Mouse (Mus musculus) midbrain, embryonic 16.5 days (tissue): ENCODE measurements around the gene Kcna7. TPM values are rescaled to one million over a fixed set of nuclear protein-coding genes. Genes with fewer than 3 reads are reported as not detected.

ENCODE experiments used
- ATAC-seq: fragments of 200-750 bp; cut with Nextera tagmentation; 2 replicates; pipeline ENCODE4 v1.8.0; 2017; ENCODE audit warnings: moderate TSS enrichment
- H3K27ac ChIP-seq: fragments of 300-500 bp; sonication (generic); 2 replicates; pipeline ENCODE4 v1.5.1; 2014; ENCODE audit warnings: mild to moderate bottlenecking, low read length, mixed read lengths
- H3K27me3 ChIP-seq: fragments of 300-500 bp; sonication (generic); 2 replicates; pipeline ENCODE4 v1.6.1; 2014; ENCODE audit warnings: low read depth, low read length, mixed read lengths; ENCODE audit not compliant: control insufficient read depth, insufficient read depth
- H3K36me3 ChIP-seq: fragments of 300-500 bp; sonication (generic); 2 replicates; pipeline ENCODE4 v1.6.1; 2014; ENCODE audit warnings: mild to moderate bottlenecking, low read length, moderate library complexity, mixed read lengths; ENCODE audit not compliant: control insufficient read depth, insufficient read depth
- H3K4me1 ChIP-seq: fragments of 300-500 bp; sonication (generic); 2 replicates; pipeline ENCODE4 v1.6.1; 2014; ENCODE audit warnings: mild to moderate bottlenecking, low read length, mixed read lengths; ENCODE audit not compliant: control insufficient read depth, insufficient read depth
- H3K4me2 ChIP-seq: fragments of 300-500 bp; sonication (generic); 2 replicates; pipeline ENCODE4 v1.6.1; 2014; ENCODE audit warnings: mild to moderate bottlenecking, low read length, mixed read lengths
- H3K4me3 ChIP-seq: fragments of 300-500 bp; sonication (generic); 2 replicates; pipeline ENCODE4 v1.5.1; 2014; ENCODE audit warnings: low read depth, mild to moderate bottlenecking, low read length, moderate library complexity, mixed read lengths
- H3K9ac ChIP-seq: fragments of 300-500 bp; sonication (generic); 2 replicates; pipeline ENCODE4 v1.6.1; 2014; ENCODE audit warnings: low read depth, low read length, mixed read lengths
- H3K9me3 ChIP-seq: fragments of 300-500 bp; sonication (generic); replicated peaks from 2 replicates; pipeline ENCODE4 v1.6.1; 2014; ENCODE audit warnings: mild to moderate bottlenecking, low read length, mixed read lengths; ENCODE audit not compliant: control insufficient read depth, poor library complexity, severe bottlenecking
- WGBS: fragments of 180-500 bp; shearing (Covaris S2); extraction: QIAGEN DNeasy Blood & Tissue Kit; methylation state at CpG from one replicate; pipeline ENCODE4 v1.1.7; 2014; 5-methylcytosine and 5-hydroxymethylcytosine counted together
- polyA plus RNA-seq: library from polyadenylated mRNA; unstranded; fragments of >200 nt; fragmentation: Nextera tagmentation; extraction: Ambion mirVana; gene quantifications from 2 replicates; pipeline ENCODE4 v1.2.1, GENCODE M21; 2015

Kcna7 gene
- polyA plus RNA-seq, 1 experiment from 2014 or later: not detected

DNA sequence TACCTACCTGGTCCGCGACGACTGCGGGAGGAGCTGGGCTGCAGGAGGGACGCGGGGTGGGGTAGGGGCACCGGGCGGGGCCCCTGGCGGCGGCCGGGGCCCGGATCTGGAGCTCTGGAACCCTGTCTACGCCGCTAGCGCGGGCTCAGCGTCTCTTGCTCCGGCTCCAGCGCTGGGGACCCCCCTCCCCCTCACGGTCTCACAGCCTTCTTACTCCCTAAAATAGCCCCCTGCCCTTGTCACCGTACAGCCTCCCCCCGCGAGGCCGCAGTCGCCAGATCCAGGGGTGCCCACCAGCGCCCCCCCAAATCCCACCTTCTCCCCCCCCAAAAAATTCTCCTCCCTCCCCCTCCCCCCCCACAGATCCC, 38.8 kb upstream of the Kcna7 start, which contains the start of gene Ppfia3:
TSS of gene Ppfia3 (minus strand) at position 368 of the 368 bp plus-strand sequence.
- no peaks in the 10 kb centered on the region for H3K36me3 ChIP-seq
- WGBS: under 1% methylated on average over 18 of the region's 26 CpGs
- H3K27ac ChIP-seq: peak within 1 kb of the TSS; percentile 87
- H3K4me3 ChIP-seq: peak within 1 kb of the TSS; percentile 79
- H3K9ac ChIP-seq: peak within 1 kb of the TSS; percentile 94
- no peaks in the 10 kb centered on the region for H3K9me3 ChIP-seq
- H3K27me3 ChIP-seq: peaks cover 3% of the 10 kb centered on the region; the same call in 1 of the 2 replicates
- peaks cover 40% of the 10 kb centered on the region for H3K4me1 ChIP-seq
- peak; percentile 40 for ATAC-seq
- H3K4me2 ChIP-seq: peak within 1 kb of the TSS; percentile 80

DNA sequence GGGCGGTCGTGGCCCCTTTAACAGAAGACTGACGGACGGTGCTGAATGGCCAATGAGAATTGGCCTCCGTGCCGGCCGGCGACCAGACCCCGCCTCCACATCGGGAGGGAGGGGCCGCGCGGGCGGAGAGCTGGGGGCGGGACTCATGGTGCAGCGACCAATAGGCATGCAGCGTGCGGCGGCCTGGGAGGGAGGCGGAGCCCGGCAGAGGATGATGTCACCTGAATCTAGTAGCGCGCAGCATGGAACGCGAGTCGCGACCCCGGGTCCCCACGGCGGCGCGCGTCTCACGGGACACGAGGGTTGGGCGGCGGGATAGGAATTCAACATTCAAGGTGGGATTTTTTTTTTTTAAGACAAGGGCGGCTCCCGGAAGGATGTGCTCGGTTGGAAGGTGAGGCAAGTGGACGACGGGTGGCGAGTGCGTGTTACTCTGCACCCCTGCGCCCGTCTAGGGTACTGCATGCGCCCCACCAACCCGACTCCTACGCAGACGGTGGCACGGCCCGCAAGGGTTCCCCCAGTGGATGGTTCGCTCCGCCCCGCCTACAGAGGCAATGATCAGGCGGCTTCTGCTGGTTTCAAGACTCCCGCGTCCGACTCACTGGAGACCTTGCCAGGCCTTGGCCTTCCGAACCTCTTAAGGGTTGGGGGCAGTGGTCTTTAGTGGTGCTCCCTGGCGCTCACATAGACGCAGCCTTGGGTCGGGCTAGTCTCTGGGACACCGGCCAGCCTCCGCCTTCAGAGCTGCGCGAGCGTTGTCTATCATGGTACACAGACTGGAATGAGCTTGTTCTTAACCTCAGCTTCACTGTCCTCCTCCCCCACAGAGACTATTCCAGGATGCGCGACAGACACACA, 38.2 kb upstream of the Kcna7 start:
- under 1% methylated on average over 70 of the region's 70 CpGs for WGBS

DNA sequence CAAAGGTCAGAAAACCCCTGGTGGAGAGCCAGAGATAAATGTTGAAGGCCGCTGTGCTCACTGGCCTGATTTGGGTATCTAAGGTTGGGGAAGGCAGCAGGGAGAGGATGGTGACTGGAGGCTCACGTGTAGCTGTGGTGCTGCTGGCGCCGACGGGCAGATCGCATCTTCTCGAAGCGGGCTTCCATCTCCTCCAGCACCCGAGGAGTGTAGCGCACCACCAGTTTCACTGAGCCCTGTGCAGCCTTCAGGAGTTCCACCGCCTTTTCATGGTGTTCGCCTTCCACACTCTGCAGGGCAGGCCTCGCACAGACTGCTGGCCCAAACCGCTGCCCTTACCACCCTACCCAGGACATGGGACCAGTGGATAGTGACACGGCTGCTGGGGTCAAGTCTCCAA, 37.3 kb upstream of the Kcna7 start:
- H3K4me3 ChIP-seq: peak overlapping the region; percentile 79
- peaks cover 3% of the 10 kb centered on the region; the same call in 1 of the 2 replicates for H3K27me3 ChIP-seq
- H3K4me1 ChIP-seq: peaks cover 33% of the 10 kb centered on the region
- ATAC-seq: no peak
- 0 out of 2 replicates have a peak, but pooled peaks cover 2% of the 10 kb centered on the region for H3K36me3 ChIP-seq
- H3K27ac ChIP-seq: no peak overlapping the region
- H3K9me3 ChIP-seq: no peaks in the 10 kb centered on the region
- peak overlapping the region; percentile 71 for H3K4me2 ChIP-seq
- H3K9ac ChIP-seq: peak overlapping the region; percentile 94
- 77% methylated on average over 15 of the region's 15 CpGs for WGBS

More for the DNA sequence above, 38.2 kb upstream of the Kcna7 start:
- Histone ChIP-seq H3K27me3 (peaks cover 3% of the 10 kb centered on the region; the same call in 1 of the 2 replicates), H3K9me3 (no peaks in the 10 kb centered on the region), H3K4me3 (peak overlapping the region; percentile 79), H3K9ac (peak overlapping the region; percentile 94), H3K4me1 (peaks cover 36% of the 10 kb centered on the region), H3K27ac (peak overlapping the region; percentile 87), H3K4me2 (peak overlapping the region; percentile 80), H3K36me3 (no peaks in the 10 kb centered on the region)
- ATAC-seq: peak; percentile 89

DNA sequence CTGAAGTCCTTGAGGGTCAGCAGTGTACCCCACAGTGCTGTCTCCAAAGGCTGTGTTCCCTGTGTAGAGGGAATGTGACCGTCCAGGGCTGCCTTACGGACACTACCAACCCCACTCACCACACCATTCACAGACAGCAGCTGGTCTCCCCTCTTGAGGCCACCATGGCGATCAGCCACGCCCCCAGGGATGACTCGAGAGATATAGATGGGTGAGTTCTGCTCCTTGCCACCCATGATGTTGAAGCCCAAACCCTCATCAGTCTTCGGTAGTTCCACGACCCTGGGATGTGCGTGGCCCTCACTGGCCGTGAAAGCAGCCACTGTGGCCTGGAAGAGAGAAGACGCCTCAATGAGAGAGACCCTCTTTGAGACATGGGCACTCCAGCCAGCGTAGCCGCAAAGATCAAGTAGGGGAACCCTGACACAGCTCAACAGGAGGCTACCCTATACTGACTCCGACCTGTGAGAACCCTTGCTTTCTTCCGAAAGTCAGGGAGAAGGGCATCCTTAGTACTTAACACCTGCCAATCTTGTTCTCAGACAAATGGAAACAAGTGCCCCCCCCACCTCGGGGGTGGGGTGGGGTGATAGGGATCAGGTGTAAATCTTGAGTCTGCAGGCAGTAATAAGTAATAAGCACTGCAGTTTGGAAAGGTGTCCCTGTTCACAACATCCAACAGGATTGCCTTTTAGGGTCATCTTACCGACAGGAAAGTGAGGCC, 36.3 kb upstream of the Kcna7 start:
- Histone ChIP-seq H3K27me3 (peaks cover 3% of the 10 kb centered on the region; the same call in 1 of the 2 replicates), H3K4me1 (peaks cover 30% of the 10 kb centered on the region), H3K36me3 (0 out of 2 replicates have a peak, but pooled peaks cover 2% of the 10 kb centered on the region), H3K9ac (peak overlapping the region; percentile 74), H3K27ac (no peak overlapping the region), H3K4me3 (peak overlapping the region; percentile 58), H3K4me2 (peak overlapping the region; percentile 94), H3K9me3 (no peaks in the 10 kb centered on the region)
- 76% methylated on average over 16 of the region's 16 CpGs for WGBS
- no peak for ATAC-seq

DNA sequence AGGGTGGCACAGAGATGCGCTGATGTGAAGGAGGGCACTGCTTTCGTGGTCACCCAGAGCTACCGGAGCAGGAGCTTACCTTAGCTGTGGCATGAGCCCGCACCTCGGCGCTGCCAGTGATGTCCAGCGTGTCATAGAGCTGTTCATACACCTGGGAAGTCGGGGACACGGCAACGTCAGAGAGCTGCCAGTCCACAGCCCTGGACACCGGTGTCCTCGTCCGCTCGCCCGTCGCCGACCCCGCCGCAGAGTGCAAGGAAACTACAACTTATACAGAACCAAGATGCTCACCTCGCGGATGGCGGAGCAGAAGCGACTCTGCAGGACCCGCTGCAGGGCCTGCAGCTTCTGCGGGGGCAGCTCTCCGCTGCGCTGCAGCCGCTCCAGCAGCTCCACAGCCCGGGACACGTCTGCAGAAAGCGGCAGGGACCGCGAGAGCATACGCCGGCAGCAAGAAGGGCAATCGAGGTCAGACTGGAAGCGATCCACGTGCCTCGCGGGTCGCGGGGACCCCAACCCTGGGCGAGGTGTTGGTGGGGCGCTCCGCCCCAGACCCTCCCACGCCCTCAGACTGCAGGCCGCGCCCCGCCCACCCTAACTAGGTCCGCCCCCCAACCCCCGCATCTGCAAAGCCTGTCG, 35.5 kb upstream of the Kcna7 start:
- peaks cover 3% of the 10 kb centered on the region; the same call in 1 of the 2 replicates for H3K27me3 ChIP-seq
- peak overlapping the region; percentile 53 for H3K27ac ChIP-seq
- H3K4me2 ChIP-seq: peak overlapping the region; percentile 94
- peak overlapping the region; percentile 58 for H3K4me3 ChIP-seq
- H3K9ac ChIP-seq: peak overlapping the region; percentile 74
- no peak for ATAC-seq
- 0 out of 2 replicates have a peak, but pooled peaks cover 5% of the 10 kb centered on the region for H3K36me3 ChIP-seq
- no peaks in the 10 kb centered on the region for H3K9me3 ChIP-seq
- 10% methylated on average over 51 of the region's 52 CpGs for WGBS
- H3K4me1 ChIP-seq: peaks cover 25% of the 10 kb centered on the region

DNA sequence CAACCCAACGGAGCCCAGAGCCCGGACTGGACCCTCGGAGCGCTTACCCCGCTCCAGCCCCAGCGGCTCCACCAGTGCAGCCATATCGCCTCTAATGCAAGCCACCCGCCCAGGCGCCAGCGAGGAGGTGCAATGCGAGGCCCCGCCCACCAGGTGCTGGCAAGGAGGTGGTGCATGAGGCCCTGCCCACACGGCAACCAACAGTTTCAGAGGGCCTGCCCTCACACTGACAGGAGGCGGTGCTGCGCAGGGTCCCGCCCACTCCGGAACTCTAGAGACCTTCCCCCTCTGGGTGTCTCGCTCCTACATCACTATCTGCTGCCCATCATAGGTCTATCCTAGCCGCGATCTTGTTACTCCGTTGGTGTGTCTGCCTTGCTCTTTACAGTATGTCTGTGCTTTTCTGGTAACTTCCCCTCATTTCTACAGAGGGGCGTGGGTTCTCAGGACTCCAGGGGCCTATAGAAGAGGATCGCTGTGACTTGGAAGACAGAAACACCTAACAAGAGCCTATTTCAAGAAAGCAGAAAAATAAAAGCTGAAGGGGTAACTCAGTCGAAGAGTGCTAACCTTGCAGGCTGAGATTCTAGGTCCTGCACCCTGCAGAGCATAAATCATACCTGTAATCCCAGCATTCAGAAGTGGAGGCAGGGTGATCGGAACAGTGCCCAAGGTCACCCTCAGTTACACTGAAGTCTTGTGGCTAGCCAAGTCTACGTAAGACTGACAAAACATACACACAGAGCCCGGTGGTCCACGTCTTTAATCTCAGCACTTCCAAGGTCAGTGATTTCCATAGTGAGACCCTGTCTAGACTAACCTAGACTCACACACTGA, 34.8 kb upstream of the Kcna7 start, which contains the start of gene Lin7b:
TSS of gene Lin7b (minus strand) at position 109 of the 837 bp plus-strand sequence.
- WGBS: 12% methylated on average over 28 of the region's 28 CpGs
- H3K9me3 ChIP-seq: no peaks in the 10 kb centered on the region
- peak within 1 kb of the TSS; percentile 58 for H3K4me3 ChIP-seq
- H3K9ac ChIP-seq: peak within 1 kb of the TSS; percentile 74
- H3K36me3 ChIP-seq: peaks cover 7% of the 10 kb centered on the region; the same call in 1 of the 2 replicates
- peak; percentile 41 for ATAC-seq
- H3K4me2 ChIP-seq: peak within 1 kb of the TSS; percentile 94
- peaks cover 18% of the 10 kb centered on the region for H3K4me1 ChIP-seq
- peak within 1 kb of the TSS; percentile 53 for H3K27ac ChIP-seq
- H3K27me3 ChIP-seq: peaks cover 3% of the 10 kb centered on the region; the same call in 1 of the 2 replicates

DNA sequence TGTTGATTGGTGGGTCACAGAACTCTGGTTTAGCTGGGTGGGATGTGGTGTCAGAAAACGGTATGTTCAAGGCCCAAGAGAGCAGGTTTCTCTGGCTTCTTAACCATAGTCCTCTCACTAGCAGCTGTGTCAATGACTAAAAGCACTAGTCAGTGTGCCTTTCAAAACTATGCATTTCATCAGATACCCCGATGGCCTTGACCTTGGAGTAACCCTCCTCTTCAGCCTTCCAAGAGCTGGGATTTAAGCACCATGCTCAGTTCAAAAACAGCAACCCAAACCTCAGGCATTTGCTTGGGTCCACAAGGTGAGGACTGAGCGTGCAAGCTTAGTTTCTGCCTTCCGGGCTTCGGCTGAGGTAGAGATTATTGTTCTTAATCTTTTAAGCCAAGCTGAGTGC, 33.1 kb upstream of the Kcna7 start:
- Histone ChIP-seq H3K9me3 (no peaks in the 10 kb centered on the region), H3K36me3 (peaks cover 22% of the 10 kb centered on the region), H3K27ac (no peak overlapping the region), H3K9ac (no peak overlapping the region), H3K4me3 (no peak overlapping the region), H3K27me3 (peaks cover 3% of the 10 kb centered on the region; the same call in 1 of the 2 replicates), H3K4me1 (peaks cover 18% of the 10 kb centered on the region), H3K4me2 (no peak overlapping the region)
- 76% methylated on average over 5 of the region's 5 CpGs for WGBS
- no peak for ATAC-seq

DNA sequence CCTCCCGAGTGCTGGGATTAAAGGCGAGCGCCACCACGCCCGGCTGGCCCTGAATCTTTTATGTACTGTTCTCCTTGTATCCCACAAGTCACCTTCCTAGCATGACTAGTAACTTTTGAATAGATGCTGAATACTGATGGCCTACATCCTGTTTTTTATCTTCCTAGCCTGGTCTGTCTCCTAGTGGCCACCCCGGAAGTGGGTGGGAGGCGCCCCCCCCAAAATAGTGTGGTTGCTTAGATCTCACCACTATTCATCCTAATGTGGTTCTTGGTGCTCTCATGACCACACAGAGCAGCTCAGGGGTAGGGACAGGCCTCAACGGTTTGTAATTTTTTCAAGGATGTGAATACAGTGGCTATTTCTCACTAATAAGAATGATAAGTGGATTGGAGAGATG, 30.8 kb upstream of the Kcna7 start:
- H3K27me3 ChIP-seq: no peaks in the 10 kb centered on the region
- no peak overlapping the region for H3K4me3 ChIP-seq
- ATAC-seq: no peak
- H3K9me3 ChIP-seq: no peaks in the 10 kb centered on the region
- no peak overlapping the region for H3K27ac ChIP-seq
- peaks cover 40% of the 10 kb centered on the region for H3K36me3 ChIP-seq
- H3K4me2 ChIP-seq: no peak overlapping the region
- 90% methylated on average over 8 of the region's 8 CpGs for WGBS
- no peak overlapping the region for H3K9ac ChIP-seq
- peaks cover 9% of the 10 kb centered on the region; the same call in 1 of the 2 replicates for H3K4me1 ChIP-seq
